Mouse (Mus musculus) spleen, adult 12 weeks (tissue): Measurements from ENCODE around the gene Matn3.

Experiments
- DNase-seq: peaks from one replicate; pipeline ENCODE4 v3.0.0; 2022; ENCODE audit warnings: low spot score

Gene Matn3

GRCm38 (mm10) chr12:8947714-8948464, at the start of gene Matn3:
Gene Matn3 (plus strand): TSS chr12:8947929.
- peak; percentile 13 for DNase-seq

GRCm38 (mm10) chr12:8898879-8899785, 48.6 kb upstream of the Matn3 start:
- no peak for DNase-seq

GRCm38 (mm10) chr12:8900107-8900698, 47.5 kb upstream of the Matn3 start:
- DNase-seq: no peak

GRCm38 (mm10) chr12:8900919-8901663, 46.6 kb upstream of the Matn3 start:
- no peak for DNase-seq

GRCm38 (mm10) chr12:8901934-8902333, 45.8 kb upstream of the Matn3 start:
- DNase-seq: no peak

- DNase-seq: no peak
Measured at GRCm38 (mm10) chr12:8902479-8902878, 45.2 kb upstream of the Matn3 start.

GRCm38 (mm10) chr12:8912860-8913685, 34.7 kb upstream of the Matn3 start:
- no peak for DNase-seq

GRCm38 (mm10) chr12:8913701-8914340, 33.9 kb upstream of the Matn3 start:
- DNase-seq: no peak

GRCm38 (mm10) chr12:8916378-8916777, 31.4 kb upstream of the Matn3 start:
- no peak for DNase-seq

GRCm38 (mm10) chr12:8919231-8919630, 28.5 kb upstream of the Matn3 start:
- no peak for DNase-seq

GRCm38 (mm10) chr12:8920996-8921393, 26.7 kb upstream of the Matn3 start:
- no peak for DNase-seq

- peak; percentile 95 for DNase-seq
Measured at GRCm38 (mm10) chr12:8921394-8922368, 26.0 kb upstream of the Matn3 start, which contains the start of gene Laptm4a. Gene Laptm4a (plus strand): TSS chr12:8921664.

- DNase-seq: no peak
Measured at GRCm38 (mm10) chr12:8922369-8923124, 25.2 kb upstream of the Matn3 start.

GRCm38 (mm10) chr12:8923125-8923410, 24.7 kb upstream of the Matn3 start:
- DNase-seq: peak; percentile 53

- DNase-seq: no peak
Measured at GRCm38 (mm10) chr12:8923603-8924002, 24.1 kb upstream of the Matn3 start.

- no peak for DNase-seq
Measured at GRCm38 (mm10) chr12:8927652-8928051, 20.1 kb upstream of the Matn3 start.

- DNase-seq: no peak
Measured at GRCm38 (mm10) chr12:8928766-8929165, 19.0 kb upstream of the Matn3 start.

GRCm38 (mm10) chr12:8931083-8931482, 16.6 kb upstream of the Matn3 start:
- no peak for DNase-seq

- DNase-seq: no peak
Measured at GRCm38 (mm10) chr12:8935349-8935748, 12.4 kb upstream of the Matn3 start.
